Mouse (Mus musculus) intestine, embryonic 16.5 days (tissue): ENCODE measurements around the gene Serinc5. TPM values are rescaled to one million over a fixed set of nuclear protein-coding genes. Genes with fewer than 3 reads are reported as not detected.
A peak's percentile ranks its signal among the peaks of the same experiment; 100 is the strongest.

ENCODE experiments used
- ATAC-seq: fragments of 200-750 bp; cut with Nextera tagmentation; 2 replicates; pipeline ENCODE4 v1.8.0; 2017; ENCODE audit warnings: moderate TSS enrichment, moderate library complexity
- H3K27ac ChIP-seq: fragments of 300-500 bp; sonication (generic); 2 replicates; pipeline ENCODE4 v1.5.1; 2014; ENCODE audit warnings: mild to moderate bottlenecking, low read length
- H3K27me3 ChIP-seq: fragments of 300-500 bp; sonication (generic); replicated peaks from 2 replicates; pipeline ENCODE4 v1.6.1; 2014; ENCODE audit warnings: low read length, control low read depth, mixed read lengths; ENCODE audit not compliant: control insufficient read depth, insufficient read depth
- H3K36me3 ChIP-seq: fragments of 300-500 bp; sonication (generic); 2 replicates; pipeline ENCODE4 v1.6.1; 2014; ENCODE audit warnings: low read length, control low read depth; ENCODE audit not compliant: control insufficient read depth, insufficient read depth
- H3K4me1 ChIP-seq: fragments of 300-500 bp; sonication (generic); 2 replicates; pipeline ENCODE4 v1.6.1; 2014; ENCODE audit warnings: low read length, control low read depth, mixed read lengths; ENCODE audit not compliant: control insufficient read depth, insufficient read depth
- H3K4me2 ChIP-seq: fragments of 300-500 bp; sonication (generic); 2 replicates; pipeline ENCODE4 v1.6.1; 2014; ENCODE audit warnings: low read depth, low read length, control low read depth
- H3K4me3 ChIP-seq: fragments of 300-500 bp; sonication (generic); 2 replicates; pipeline ENCODE4 v1.5.1; 2014; ENCODE audit warnings: mild to moderate bottlenecking, low read length
- H3K9ac ChIP-seq: fragments of 300-500 bp; sonication (generic); 2 replicates; pipeline ENCODE4 v1.6.1; 2014; ENCODE audit warnings: low read depth, low read length
- H3K9me3 ChIP-seq: fragments of 300-500 bp; sonication (generic); 2 replicates; pipeline ENCODE4 v1.6.1; 2016; ENCODE audit warnings: low read length, control low read depth; ENCODE audit not compliant: control insufficient read depth
- WGBS: fragments of 180-500 bp; shearing (Covaris S2); extraction: QIAGEN DNeasy Blood & Tissue Kit; methylation state at CpG from one replicate; pipeline ENCODE4 v1.1.7; 2014; 5-methylcytosine and 5-hydroxymethylcytosine counted together
- polyA plus RNA-seq: library from polyadenylated mRNA; unstranded; fragments of >200 nt; fragmentation: Nextera tagmentation; extraction: Ambion mirVana; gene quantifications from 2 replicates; pipeline ENCODE4 v1.2.1, GENCODE M21; 2015

Gene Serinc5
- polyA plus RNA-seq, 1 experiment from 2014 or later = 18.0 TPM

GRCm38 (mm10) chr13:92632550-92632949, 21.7 kb downstream of the Serinc5 start:
- H3K4me2 ChIP-seq = no peak overlapping the region
- WGBS = 42% methylated on average over 4 of the region's 4 CpGs
- no peaks in the 10 kb centered on the region for H3K9me3 ChIP-seq
- no peak overlapping the region for H3K4me3 ChIP-seq
- 0 out of 2 replicates have a peak, but pooled peaks cover 3% of the 10 kb centered on the region for H3K36me3 ChIP-seq
- peaks cover 35% of the 10 kb centered on the region for H3K4me1 ChIP-seq
- no peak for ATAC-seq
- no peaks in the 10 kb centered on the region for H3K27me3 ChIP-seq
- H3K9ac ChIP-seq = no peak overlapping the region
- no peak overlapping the region for H3K27ac ChIP-seq

- ATAC-seq = no peak
- WGBS = 45% methylated on average over 2 of the region's 2 CpGs
Observed at GRCm38 (mm10) chr13:92635040-92635439, 24.1 kb downstream of the Serinc5 start.

GRCm38 (mm10) chr13:92636226-92636909, 25.5 kb downstream of the Serinc5 start:
- H3K4me3 ChIP-seq = no peak overlapping the region
- H3K9me3 ChIP-seq = no peaks in the 10 kb centered on the region
- H3K27me3 ChIP-seq = no peaks in the 10 kb centered on the region
- H3K27ac ChIP-seq = peak overlapping the region; percentile 54
- H3K4me1 ChIP-seq = peaks cover 39% of the 10 kb centered on the region
- WGBS = 42% methylated on average over 6 of the region's 6 CpGs
- ATAC-seq = peak; percentile 31
- H3K4me2 ChIP-seq = no peak overlapping the region
- H3K9ac ChIP-seq = peak overlapping the region; percentile 21; the same call in 1 of the 2 replicates
- no peaks in the 10 kb centered on the region for H3K36me3 ChIP-seq

More at GRCm38 (mm10) chr13:92635040-92635439, 24.1 kb downstream of the Serinc5 start:
- H3K4me2 ChIP-seq = no peak overlapping the region
- H3K9ac ChIP-seq = no peak overlapping the region
- no peaks in the 10 kb centered on the region for H3K36me3 ChIP-seq
- H3K9me3 ChIP-seq = no peaks in the 10 kb centered on the region
- H3K27me3 ChIP-seq = no peaks in the 10 kb centered on the region
- H3K27ac ChIP-seq = no peak overlapping the region
- no peak overlapping the region for H3K4me3 ChIP-seq
- peaks cover 43% of the 10 kb centered on the region for H3K4me1 ChIP-seq

GRCm38 (mm10) chr13:92636910-92637275, 26.0 kb downstream of the Serinc5 start:
- 3% methylated on average over 7 of the region's 7 CpGs for WGBS
- H3K27ac ChIP-seq = no peak overlapping the region; the same call in 1 of the 2 replicates
- peaks cover 39% of the 10 kb centered on the region for H3K4me1 ChIP-seq
- H3K4me2 ChIP-seq = peak overlapping the region; percentile 42
- H3K4me3 ChIP-seq = no peak overlapping the region; the same call in 1 of the 2 replicates
- no peaks in the 10 kb centered on the region for H3K36me3 ChIP-seq
- peak; percentile 92 for ATAC-seq
- peak overlapping the region; percentile 60 for H3K9ac ChIP-seq
- H3K27me3 ChIP-seq = no peaks in the 10 kb centered on the region
- no peaks in the 10 kb centered on the region for H3K9me3 ChIP-seq

DNA sequence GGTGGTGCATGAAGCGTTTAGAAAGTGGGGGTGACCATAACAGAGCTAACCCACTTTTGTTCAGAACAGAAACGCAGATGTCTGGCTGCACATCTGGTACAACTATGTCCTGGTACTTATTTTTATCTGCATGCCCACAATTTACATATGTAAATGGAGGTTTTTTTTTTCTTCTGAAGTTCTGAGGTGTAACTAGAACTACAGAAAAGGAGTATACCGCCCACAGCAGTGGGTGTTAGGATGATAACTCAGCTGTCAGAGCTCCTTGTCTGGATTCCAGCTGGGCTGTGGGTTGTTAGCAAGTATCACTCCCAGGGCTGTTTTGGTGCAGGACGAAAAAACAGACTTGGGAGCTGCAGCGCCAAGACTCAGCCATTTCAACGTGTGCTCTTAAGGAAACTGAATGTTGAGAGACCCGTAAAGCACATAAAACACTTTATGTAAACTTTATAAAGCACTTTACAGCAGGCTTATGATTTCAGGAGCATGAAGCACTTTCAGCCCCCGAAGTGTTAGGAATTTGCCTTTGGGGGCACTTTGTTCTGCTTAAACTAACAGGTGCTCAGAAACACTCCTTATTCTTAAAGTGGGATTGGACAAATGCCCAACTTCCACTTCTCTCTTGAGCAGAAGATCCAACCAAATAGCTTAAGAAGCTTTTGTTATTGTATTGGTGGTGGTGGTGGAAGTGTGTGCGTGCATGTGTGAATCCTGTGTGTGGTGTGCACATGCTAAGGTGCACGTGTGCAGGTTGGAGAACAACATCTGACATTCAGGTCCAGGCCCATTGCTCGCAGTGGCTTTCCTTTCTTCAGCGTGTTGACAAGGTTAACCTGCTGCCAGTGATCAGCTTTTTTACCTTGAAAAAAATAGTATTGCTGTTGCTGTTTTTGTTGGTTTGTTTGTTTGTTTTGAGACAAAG, 28.5 kb downstream of the Serinc5 start:
- peaks cover 31% of the 10 kb centered on the region for H3K4me1 ChIP-seq
- no peaks in the 10 kb centered on the region for H3K36me3 ChIP-seq
- no peak overlapping the region for H3K27ac ChIP-seq
- no peak for ATAC-seq
- H3K9me3 ChIP-seq = no peaks in the 10 kb centered on the region
- no peak overlapping the region for H3K9ac ChIP-seq
- 53% methylated on average over 12 of the region's 12 CpGs for WGBS
- no peak overlapping the region for H3K4me2 ChIP-seq
- H3K4me3 ChIP-seq = no peak overlapping the region
- H3K27me3 ChIP-seq = no peaks in the 10 kb centered on the region

DNA sequence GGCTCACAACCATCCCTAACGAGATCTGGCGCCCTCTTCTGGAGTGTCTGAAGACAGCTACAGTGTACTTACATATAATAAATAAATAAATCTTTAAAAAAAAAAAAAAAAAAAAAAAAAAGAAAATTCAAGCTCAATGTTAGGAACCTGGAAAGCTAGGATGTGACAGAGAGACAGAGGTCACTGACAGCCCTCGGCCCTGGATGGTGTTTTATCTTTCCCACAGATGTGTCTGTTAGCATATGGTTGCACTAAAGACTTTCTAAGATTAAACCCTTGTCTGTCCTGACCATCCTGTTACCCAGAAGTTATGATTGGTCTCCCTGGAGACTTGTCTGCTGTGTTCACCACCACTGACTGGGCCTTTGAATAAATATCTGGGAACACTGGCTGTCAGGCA, 33.3 kb downstream of the Serinc5 start:
- Histone ChIP-seq H3K27me3 (no peaks in the 10 kb centered on the region), H3K36me3 (no peaks in the 10 kb centered on the region), H3K4me1 (0 out of 2 replicates have a peak, but pooled peaks cover 7% of the 10 kb centered on the region), H3K4me3 (no peak overlapping the region), H3K9ac (no peak overlapping the region), H3K4me2 (no peak overlapping the region), H3K27ac (no peak overlapping the region), H3K9me3 (no peaks in the 10 kb centered on the region)
- ATAC-seq = no peak
- 60% methylated on average over 3 of the region's 3 CpGs for WGBS

- Histone ChIP-seq H3K4me2 (no peak overlapping the region), H3K9ac (no peak overlapping the region), H3K9me3 (no peaks in the 10 kb centered on the region), H3K4me3 (no peak overlapping the region), H3K36me3 (no peaks in the 10 kb centered on the region), H3K27ac (no peak overlapping the region), H3K4me1 (0 out of 2 replicates have a peak, but pooled peaks cover 2% of the 10 kb centered on the region), H3K27me3 (no peaks in the 10 kb centered on the region)
- ATAC-seq = no peak
- WGBS = 79% methylated on average over 6 of the region's 6 CpGs
Observed at GRCm38 (mm10) chr13:92644753-92645152, 33.9 kb downstream of the Serinc5 start.

DNA sequence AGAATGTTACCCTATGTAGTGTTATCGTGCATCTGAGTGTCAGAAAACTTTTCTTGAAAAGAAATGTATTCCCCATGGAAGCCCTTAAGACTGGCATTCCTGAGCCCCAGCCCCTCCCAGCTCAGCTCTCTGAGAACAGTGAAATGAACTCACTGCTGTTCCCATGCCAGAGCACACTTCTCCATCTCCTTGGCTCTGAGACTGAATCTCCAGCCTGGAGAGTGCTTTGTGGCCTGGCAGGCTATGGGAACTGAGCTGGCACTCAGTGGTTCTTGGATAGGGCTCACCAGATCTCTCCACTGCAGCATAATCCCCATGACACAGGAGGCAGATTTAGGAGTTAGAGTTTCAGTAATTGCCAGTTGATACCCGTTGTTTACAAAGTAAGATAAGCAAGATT, 36.8 kb downstream of the Serinc5 start:
- Histone ChIP-seq H3K9ac (no peak overlapping the region), H3K4me1 (peaks cover 8% of the 10 kb centered on the region), H3K4me2 (no peak overlapping the region), H3K36me3 (no peaks in the 10 kb centered on the region), H3K27ac (no peak overlapping the region), H3K9me3 (no peaks in the 10 kb centered on the region), H3K4me3 (no peak overlapping the region), H3K27me3 (no peaks in the 10 kb centered on the region)
- no peak for ATAC-seq
- 30% methylated on average over 2 of the region's 2 CpGs for WGBS

DNA sequence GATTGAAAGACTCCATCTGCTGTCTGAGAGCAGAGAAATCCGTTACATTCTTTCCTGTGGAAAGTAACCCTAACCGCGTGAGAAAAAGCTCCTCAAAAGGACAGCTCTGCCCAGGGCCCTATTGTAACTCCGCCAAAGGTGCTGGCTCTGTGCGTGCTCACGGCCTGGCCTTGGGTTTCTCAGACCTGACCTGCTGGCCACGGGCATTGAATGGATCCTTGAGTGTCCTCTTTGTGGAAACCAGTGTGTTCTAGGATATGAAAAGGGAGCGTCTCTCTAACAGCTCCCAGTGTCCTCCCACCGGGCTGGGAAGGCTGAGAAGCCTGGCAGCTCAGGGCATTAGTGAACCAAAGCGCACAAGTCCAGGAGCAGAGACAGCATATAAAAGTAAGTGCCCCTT, 38.2 kb downstream of the Serinc5 start:
- peaks cover 16% of the 10 kb centered on the region for H3K4me1 ChIP-seq
- H3K27ac ChIP-seq = no peak overlapping the region
- H3K4me2 ChIP-seq = no peak overlapping the region
- no peak for ATAC-seq
- H3K4me3 ChIP-seq = no peak overlapping the region
- no peaks in the 10 kb centered on the region for H3K27me3 ChIP-seq
- H3K9ac ChIP-seq = no peak overlapping the region
- H3K9me3 ChIP-seq = no peaks in the 10 kb centered on the region
- no peaks in the 10 kb centered on the region for H3K36me3 ChIP-seq
- 88% methylated on average over 10 of the region's 10 CpGs for WGBS
